Mouse (Mus musculus): ENCODE measurements around the gene Sapcd2. TPM values are rescaled to one million over a fixed set of nuclear protein-coding genes. Genes with fewer than 3 reads are reported as not detected.

Gene Sapcd2
- under 1 TPM in 1 of 2 experiments, not detected in 1; 0.40 TPM for polyA plus RNA-seq (2017; shearing (Covaris generic))

GRCm38 (mm10) chr2:25371764-25372643 is at the start of gene Sapcd2:
Gene Sapcd2, plus strand, starts transcription at chr2:25372321.

GRCm38 (mm10) chr2:25332286-25333160 is 39.6 kb upstream of the Sapcd2 start, which contains the start of gene Man1b1:
Gene Man1b1, plus strand, starts transcription at chr2:25332338.

GRCm38 (mm10) chr2:25356208-25357079 is 15.7 kb upstream of the Sapcd2 start, which contains the start of gene Dpp7:
Gene Dpp7, minus strand, starts transcription at chr2:25356359.

GRCm38 (mm10) chr2:25365091-25365761 is 6.9 kb upstream of the Sapcd2 start, which contains the start of gene Uap1l1:
Gene Uap1l1, minus strand, starts transcription at chr2:25365682.

DNA sequence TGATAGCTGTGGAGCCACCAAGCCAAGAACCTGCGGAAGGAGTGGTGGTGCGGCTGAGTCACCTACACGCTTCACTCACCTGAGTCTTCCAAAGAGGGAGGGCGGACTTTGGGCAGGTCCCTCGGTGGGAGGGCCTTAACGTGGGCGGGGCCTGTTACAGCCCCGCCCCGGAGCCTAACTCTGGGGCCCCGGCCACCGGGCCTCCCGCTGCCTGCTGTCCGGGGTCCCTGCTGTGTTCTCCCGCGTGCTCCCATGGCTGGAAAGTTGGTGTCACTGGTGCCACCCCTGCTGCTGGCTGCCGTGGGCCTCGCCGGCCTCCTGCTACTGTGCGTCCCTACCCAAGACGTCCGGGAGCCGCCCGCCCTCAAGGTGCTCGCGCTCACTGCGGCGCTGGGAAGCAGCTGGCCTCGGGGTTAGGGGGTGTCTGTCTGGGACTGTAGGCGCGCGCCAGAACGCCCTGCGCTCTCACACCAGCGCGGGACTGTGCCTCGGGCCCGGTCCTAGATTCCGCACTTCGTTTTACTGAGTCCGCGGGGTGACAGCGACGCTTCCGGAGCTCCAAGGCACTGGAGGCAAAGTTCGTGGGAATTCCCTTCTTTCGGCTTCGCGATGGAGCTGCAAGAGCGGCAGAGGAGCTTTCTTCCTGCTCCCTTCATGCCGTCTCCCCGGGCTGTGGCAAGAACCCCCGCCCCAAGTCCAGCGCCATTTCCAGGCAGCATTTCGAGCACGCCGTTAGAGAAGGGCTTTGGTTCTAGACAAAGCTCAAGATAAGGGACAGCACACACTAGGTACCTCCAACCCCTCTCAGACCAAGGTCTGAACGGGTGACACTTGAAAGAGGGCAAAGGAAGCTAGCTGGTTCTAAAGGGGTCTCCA is 23.8 kb downstream of the Sapcd2 start, which contains the start of gene Entpd2:
Entpd2 (plus strand) TSS at position 154 of the 876 bp plus-strand sequence.

DNA sequence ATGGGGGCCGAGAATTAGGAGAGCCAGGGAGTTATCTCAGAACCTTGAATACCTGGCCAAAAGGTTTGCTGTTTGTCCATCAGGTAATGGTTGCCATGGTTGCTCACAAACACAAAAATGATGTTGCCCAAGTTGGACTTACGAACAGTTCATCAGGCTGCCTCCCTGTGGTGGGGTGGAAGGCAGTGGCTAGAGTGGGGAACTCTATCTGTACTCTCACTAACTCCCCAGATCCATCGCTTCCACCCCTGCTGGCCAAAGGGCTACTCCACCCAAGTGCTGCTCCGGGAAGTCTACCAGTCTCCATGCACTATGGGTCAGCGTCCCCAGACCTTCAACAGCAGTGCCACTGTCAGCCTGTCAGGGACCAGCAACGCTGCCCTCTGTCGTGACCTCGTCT is 26.9 kb downstream of the Sapcd2 start, which contains the start of gene Npdc1:
Npdc1 (plus strand) TSS at position 301 of the 400 bp plus-strand sequence.

GRCm38 (mm10) chr2:25422587-25423410 is 50.7 kb downstream of the Sapcd2 start, which contains the start of gene Fut7:
Gene Fut7, plus strand, starts transcription at chr2:25423267.

Other genes with a start within 250 kb of the Sapcd2 start
- gene Nrarp, start 191.6 kb upstream of the Sapcd2 start, polyA plus RNA-seq (2017; shearing (Covaris generic)): 1 to 10 TPM; 4.9 to 8.7 TPM
- gene Tor4a, start 175.4 kb upstream of the Sapcd2 start, polyA plus RNA-seq (2017; shearing (Covaris generic)): 100 to 1,000 TPM; 105 to 119 TPM
- 100 to 1,000 TPM; 141 to 186 TPM for gene Nelfb, start 160.8 kb upstream of the Sapcd2 start, polyA plus RNA-seq (2017; shearing (Covaris generic))
- 1 to 10 TPM in 1 of 2 experiments, under 1 TPM in 1; 0.29 to 1.4 TPM for gene Stpg3, start 157.7 kb upstream of the Sapcd2 start, polyA plus RNA-seq (2017; shearing (Covaris generic))
- gene Fam166a, start 153.6 kb upstream of the Sapcd2 start, polyA plus RNA-seq (2017; shearing (Covaris generic)): under 1 TPM; 0.27 to 0.54 TPM
- 100 to 1,000 TPM; 172 to 185 TPM for gene Tubb4b, start 147.6 kb upstream of the Sapcd2 start, polyA plus RNA-seq (2017; shearing (Covaris generic))
- gene Slc34a3, start 138.0 kb upstream of the Sapcd2 start, polyA plus RNA-seq (2017; shearing (Covaris generic)): not detected
- not detected for gene Rnf224, start 135.5 kb upstream of the Sapcd2 start, polyA plus RNA-seq (2017; shearing (Covaris generic))
- gene Rnf208, start 130.1 kb upstream of the Sapcd2 start, polyA plus RNA-seq (2017; shearing (Covaris generic)): 1 to 10 TPM; 1.2 to 2.0 TPM
- gene Cysrt1, start 129.9 kb upstream of the Sapcd2 start, polyA plus RNA-seq (2017; shearing (Covaris generic)): not detected
- 10 to 100 TPM in 1 of 2 experiments, 1 to 10 TPM in 1; 6.2 to 11.9 TPM for gene AL732309.1, start 125.5 kb upstream of the Sapcd2 start, polyA plus RNA-seq (2017; shearing (Covaris generic))
- 10 to 100 TPM; 20.6 to 22.0 TPM for gene Tmem203, start 116.9 kb upstream of the Sapcd2 start, polyA plus RNA-seq (2017; shearing (Covaris generic))
- 10 to 100 TPM; 17.1 to 22.4 TPM for gene Tprn, start 109.7 kb upstream of the Sapcd2 start, polyA plus RNA-seq (2017; shearing (Covaris generic))
- gene Ssna1, start 99.9 kb upstream of the Sapcd2 start, polyA plus RNA-seq (2017; shearing (Covaris generic)): 100 to 1,000 TPM; 117 to 137 TPM
- gene Anapc2, start 99.8 kb upstream of the Sapcd2 start, polyA plus RNA-seq (2017; shearing (Covaris generic)): 100 to 1,000 TPM in 1 of 2 experiments, 10 to 100 TPM in 1; 94.3 to 117 TPM
- gene Tmem210, start 84.2 kb upstream of the Sapcd2 start, polyA plus RNA-seq (2017; shearing (Covaris generic)): not detected
- 1 to 10 TPM in 1 of 2 experiments, not detected in 1; 4.0 TPM for gene Lrrc26, start 82.4 kb upstream of the Sapcd2 start, polyA plus RNA-seq (2017; shearing (Covaris generic))
- gene Grin1, start 53.1 kb upstream of the Sapcd2 start, polyA plus RNA-seq (2017; shearing (Covaris generic)): under 1 TPM; 0.41 to 0.78 TPM
- 10 to 100 TPM; 21.9 to 32.4 TPM for gene Man1b1, start 40.0 kb upstream of the Sapcd2 start, polyA plus RNA-seq (2017; shearing (Covaris generic))
- 10 to 100 TPM; 21.7 to 25.4 TPM for gene Dpp7, start 16.0 kb upstream of the Sapcd2 start, polyA plus RNA-seq (2017; shearing (Covaris generic))
- 10 to 100 TPM; 30.5 to 53.8 TPM for gene Uap1l1, start 6.6 kb upstream of the Sapcd2 start, polyA plus RNA-seq (2017; shearing (Covaris generic))
- under 1 TPM in 1 of 2 experiments, not detected in 1; 0.40 TPM for gene Entpd2, start 23.6 kb downstream of the Sapcd2 start, polyA plus RNA-seq (2017; shearing (Covaris generic))
- gene Npdc1, start 27.0 kb downstream of the Sapcd2 start, polyA plus RNA-seq (2017; shearing (Covaris generic)): 1 to 10 TPM; 4.3 to 6.2 TPM
- 10 to 100 TPM in 1 of 2 experiments, 1 to 10 TPM in 1; 8.5 to 21.4 TPM for gene Fut7, start 50.9 kb downstream of the Sapcd2 start, polyA plus RNA-seq (2017; shearing (Covaris generic))
- 10 to 100 TPM; 62.8 to 67.6 TPM for gene Abca2, start 56.4 kb downstream of the Sapcd2 start, polyA plus RNA-seq (2017; shearing (Covaris generic))
- gene Clic3, start 84.5 kb downstream of the Sapcd2 start, polyA plus RNA-seq (2017; shearing (Covaris generic)): 1 to 10 TPM; 3.4 to 4.3 TPM
- gene Paxx, start 88.8 kb downstream of the Sapcd2 start, polyA plus RNA-seq (2017; shearing (Covaris generic)): 100 to 1,000 TPM in 1 of 2 experiments, 10 to 100 TPM in 1; 95.5 to 104 TPM
- under 1 TPM in 1 of 2 experiments, not detected in 1; 0.37 TPM for gene Ptgds, start 97.7 kb downstream of the Sapcd2 start, polyA plus RNA-seq (2017; shearing (Covaris generic))
- not detected for gene Lcn12, start 121.6 kb downstream of the Sapcd2 start, polyA plus RNA-seq (2017; shearing (Covaris generic))
- gene Fbxw5, start 128.4 kb downstream of the Sapcd2 start, polyA plus RNA-seq (2017; shearing (Covaris generic)): 100 to 1,000 TPM; 107 to 134 TPM
- gene C8g, start 129.4 kb downstream of the Sapcd2 start, polyA plus RNA-seq (2017; shearing (Covaris generic)): 1 to 10 TPM; 7.5 to 9.3 TPM
- 10 to 100 TPM; 82.2 to 87.8 TPM for gene Traf2, start 174.6 kb downstream of the Sapcd2 start, polyA plus RNA-seq (2017; shearing (Covaris generic))
- gene Edf1, start 185.5 kb downstream of the Sapcd2 start, polyA plus RNA-seq (2017; shearing (Covaris generic)): 100 to 1,000 TPM; 335 to 382 TPM
- 1 to 10 TPM in 1 of 2 experiments, under 1 TPM in 1; 0.58 to 1.6 TPM for gene Mamdc4, start 202.5 kb downstream of the Sapcd2 start, polyA plus RNA-seq (2017; shearing (Covaris generic))
- gene Phpt1, start 202.9 kb downstream of the Sapcd2 start, polyA plus RNA-seq (2017; shearing (Covaris generic)): 10 to 100 TPM; 53.8 to 59.8 TPM
- gene Ajm1, start 209.4 kb downstream of the Sapcd2 start, polyA plus RNA-seq (2017; shearing (Covaris generic)): 1 to 10 TPM in 1 of 2 experiments, under 1 TPM in 1; 0.93 to 1.2 TPM
- gene Rabl6, start 236.2 kb downstream of the Sapcd2 start, polyA plus RNA-seq (2017; shearing (Covaris generic)): 10 to 100 TPM; 41.1 to 47.1 TPM
- not detected for gene Ccdc183, start 245.4 kb downstream of the Sapcd2 start, polyA plus RNA-seq (2017; shearing (Covaris generic))
- 1 to 10 TPM; 4.1 TPM for gene Tmem141, start 249.7 kb downstream of the Sapcd2 start, polyA plus RNA-seq (2017; shearing (Covaris generic))

All from inflammation-experienced regulatory T-cells (primary cell).